19 mouse cellular contexts compared by ENCODE assay signal in genomic region chr4:57725569-57725968, GRCm38 (mm10). TPM values are rescaled to one million over a fixed set of nuclear protein-coding genes. Genes with fewer than 3 reads are reported as not detected.
DNase-seq lines count a peak whose midpoint lies in the region; ATAC-seq lines count a peak whose summit lies in the region.
"Had no signal": no experiment of that assay in that cellular context is flagged by ENCODE, and none has a peak within 500 bp of the region (broad histone marks: within the 10 kb centered on the region; RNA-seq: fewer than 3 reads in every experiment).

No protein-coding gene starts in this region.

- WGBS in forebrain, embryonic 14.5 days = 78% methylated on average over 1 of the region's 1 CpGs
- WGBS in heart, embryonic 10.5 days = 72% methylated on average over 1 of the region's 1 CpGs

- no peak overlapping the region for H3K9ac ChIP-seq in forebrain, embryonic 14.5 days (ENCODE audit: low read length)
- H3K9ac ChIP-seq: embryonic facial prominence, embryonic 12.5 days; heart, embryonic 12.5 days; intestine, embryonic 15.5 days had no signal

- peak; percentile 79 for ATAC-seq in CD4-positive, CD25-positive, alpha-beta regulatory T cell, adult 4 months
- ATAC-seq in forebrain, embryonic 14.5 days = no peak
- ATAC-seq: forebrain, embryonic 16.5 days; hindbrain, embryonic 16.5 days; intestine, embryonic 15.5 days had no signal

- H3K9me3 ChIP-seq in forebrain, embryonic 14.5 days (replicated peaks; ENCODE audit: control insufficient read depth, low read length) = no peaks in the 10 kb centered on the region
- H3K9me3 ChIP-seq in heart, embryonic 10.5 days = no peaks in the 10 kb centered on the region
- H3K9me3 ChIP-seq: embryonic facial prominence, embryonic 12.5 days; heart, embryonic 12.5 days; intestine, embryonic 15.5 days had no signal

- H3K27me3 ChIP-seq in forebrain, embryonic 14.5 days (replicated peaks; ENCODE audit: control insufficient read depth, insufficient read depth, low read length) = no peaks in the 10 kb centered on the region
- H3K27me3 ChIP-seq in heart, embryonic 10.5 days (ENCODE audit: insufficient read depth, poor library complexity, severe bottlenecking) = no peaks in the 10 kb centered on the region
- H3K27me3 ChIP-seq: embryonic facial prominence, embryonic 12.5 days; heart, embryonic 12.5 days; intestine, embryonic 15.5 days had no signal

- no peaks in the 10 kb centered on the region for H3K36me3 ChIP-seq in forebrain, embryonic 14.5 days (ENCODE audit: control insufficient read depth, insufficient read depth, low read length)
- H3K36me3 ChIP-seq in heart, embryonic 10.5 days = peaks cover 3% of the 10 kb centered on the region; the same call in 1 of the 2 replicates
- H3K36me3 ChIP-seq: embryonic facial prominence, embryonic 12.5 days; intestine, embryonic 15.5 days had no signal

- H3K27ac ChIP-seq in forebrain, embryonic 14.5 days (ENCODE audit: low read depth, low read length) = no peak overlapping the region
- no peak overlapping the region for H3K27ac ChIP-seq in heart, embryonic 10.5 days
- H3K27ac ChIP-seq: embryonic facial prominence, embryonic 12.5 days; heart, adult 2 months; intestine, embryonic 15.5 days had no signal

- H3K4me2 ChIP-seq in forebrain, embryonic 14.5 days (ENCODE audit: low read length) = no peak overlapping the region
- H3K4me2 ChIP-seq: embryonic facial prominence, embryonic 12.5 days; heart, embryonic 12.5 days; intestine, embryonic 15.5 days had no signal

- no peaks in the 10 kb centered on the region for H3K4me1 ChIP-seq in forebrain, embryonic 14.5 days (ENCODE audit: control insufficient read depth, insufficient read depth, low read length)
- H3K4me1 ChIP-seq in heart, embryonic 10.5 days = peaks cover 12% of the 10 kb centered on the region
- H3K4me1 ChIP-seq: intestine, embryonic 15.5 days had no signal

- DNase-seq in A20 (ENCODE audit: low read depth, low spot score) = peak; percentile 53
- peak; percentile 33 for DNase-seq in T-cell, adult 2 months (ENCODE audit: low spot score)
- DNase-seq in natural killer cell, adult 2 months (ENCODE audit: low spot score in 2 of 2) = peak; percentile 20 to 27
- no peak for DNase-seq in forebrain, embryonic 14.5 days (ENCODE audit: low spot score)
- no peak for DNase-seq in embryo, embryonic 9.5 days (ENCODE audit: extremely low spot score)
- no peak for DNase-seq in heart, embryonic 10.5 days (ENCODE audit: low spot score)
- DNase-seq: adrenal gland, postnatal 14 days; cerebellum, adult 2 months; cerebellum, postnatal 14 days; embryo, embryonic 11 days; gastrocnemius, postnatal 14 days; heart, adult 2 months; kidney, adult 18-20 months had no signal

- no peak overlapping the region for H3K4me3 ChIP-seq in forebrain, embryonic 14.5 days (ENCODE audit: low read depth, low read length)
- H3K4me3 ChIP-seq in heart, embryonic 10.5 days = no peak overlapping the region
- H3K4me3 ChIP-seq: embryonic facial prominence, embryonic 12.5 days; heart, adult 2 months; heart, embryonic 12.5 days; intestine, embryonic 15.5 days had no signal

RNA-seq across cellular contexts. Expression of gene Akap2, which starts 8.1 kb away (rescaled TPM):
- polyA plus RNA-seq in CD4-positive, CD25-positive, alpha-beta regulatory T cell, adult 4 months (2017; shearing (Covaris generic)) = 1 to 10 TPM; 4.3 to 4.5 TPM
- polyA plus RNA-seq in forebrain, embryonic 14.5 days (2014; fragmentation: Nextera tagmentation; extraction: Ambion mirVana) = 5.0 and 5.7 TPM in 2 replicates
- 30.1 and 39.6 TPM in 2 replicates for polyA plus RNA-seq in heart, embryonic 10.5 days (2016; fragmentation: Nextera tagmentation; extraction: Ambion mirVana)

Comparison
In these comparisons a context has a peak if more than half of its experiments do, and no peak if none do; other contexts are left out.
1. DNase-seq: peak in A20 (single experiment), T-cell, adult 2 months (single experiment) and natural killer cell, adult 2 months (2 of 2); none in forebrain, embryonic 14.5 days (single experiment), embryo, embryonic 9.5 days (single experiment) and heart, embryonic 10.5 days (single experiment).